Mouse (Mus musculus): ENCODE measurements around the gene Foxo6. TPM values are rescaled to one million over a fixed set of nuclear protein-coding genes. Genes with fewer than 3 reads are reported as not detected.

Foxo6 gene
- polyA plus RNA-seq, 1 experiment from 2014 or later: 0.32 TPM

GRCm38 (mm10) chr4:120269426-120269825, 17.7 kb downstream of the Foxo6 start:
- no peak for ATAC-seq (ENCODE audit: insufficient number of reproducible peaks, insufficient read depth, low FRiP score, low TSS enrichment, low read depth)
- Histone ChIP-seq H3K36me3 (no peaks in the 10 kb centered on the region), H3K27me3 (peaks cover 94% of the 10 kb centered on the region), H3K9ac (no peak overlapping the region), H3K27ac (no peak overlapping the region), H3K4me2 (peak overlapping the region; percentile 83; the same call in 1 of the 2 replicates), H3K4me1 (peaks cover 55% of the 10 kb centered on the region), H3K9me3 (no peaks in the 10 kb centered on the region), H3K4me3 (peak overlapping the region; percentile 6; the same call in 1 of the 2 replicates)
- 5% methylated on average over 9 of the region's 9 CpGs for WGBS

GRCm38 (mm10) chr4:120268214-120269061, 18.7 kb downstream of the Foxo6 start:
- under 1% methylated on average over 91 of the region's 112 CpGs for WGBS
- H3K4me1 ChIP-seq: peaks cover 65% of the 10 kb centered on the region
- H3K9ac ChIP-seq: peak overlapping the region; percentile 62
- peaks cover 92% of the 10 kb centered on the region for H3K27me3 ChIP-seq
- H3K9me3 ChIP-seq: no peaks in the 10 kb centered on the region
- no peak for ATAC-seq (ENCODE audit: insufficient number of reproducible peaks, insufficient read depth, low FRiP score, low TSS enrichment, low read depth)
- no peak overlapping the region for H3K27ac ChIP-seq
- H3K4me3 ChIP-seq: peak overlapping the region; percentile 51
- no peaks in the 10 kb centered on the region for H3K36me3 ChIP-seq
- peak overlapping the region; percentile 83 for H3K4me2 ChIP-seq

- H3K27me3 ChIP-seq: peaks cover 90% of the 10 kb centered on the region
- peak overlapping the region; percentile 51 for H3K4me3 ChIP-seq
- H3K4me2 ChIP-seq: peak overlapping the region; percentile 83
- WGBS: 6% methylated on average over 25 of the region's 25 CpGs
- H3K4me1 ChIP-seq: peaks cover 72% of the 10 kb centered on the region
- no peaks in the 10 kb centered on the region for H3K36me3 ChIP-seq
- H3K9me3 ChIP-seq: no peaks in the 10 kb centered on the region
- H3K27ac ChIP-seq: no peak overlapping the region
- no peak for ATAC-seq (ENCODE audit: insufficient number of reproducible peaks, insufficient read depth, low FRiP score, low TSS enrichment, low read depth)
- peak overlapping the region; percentile 62 for H3K9ac ChIP-seq
Measured at GRCm38 (mm10) chr4:120267683-120268082, 19.5 kb downstream of the Foxo6 start.

GRCm38 (mm10) chr4:120267136-120267535, 20.0 kb downstream of the Foxo6 start:
- WGBS: 21% methylated on average over 24 of the region's 24 CpGs
- ATAC-seq (ENCODE audit: insufficient number of reproducible peaks, insufficient read depth, low FRiP score, low TSS enrichment, low read depth): no peak
- no peak overlapping the region; the same call in 1 of the 2 replicates for H3K4me3 ChIP-seq
- H3K36me3 ChIP-seq: no peaks in the 10 kb centered on the region
- no peak overlapping the region for H3K9ac ChIP-seq
- no peaks in the 10 kb centered on the region for H3K9me3 ChIP-seq
- H3K4me1 ChIP-seq: peaks cover 73% of the 10 kb centered on the region
- H3K27ac ChIP-seq: no peak overlapping the region
- peak overlapping the region; percentile 35; the same call in 1 of the 2 replicates for H3K4me2 ChIP-seq
- peaks cover 90% of the 10 kb centered on the region for H3K27me3 ChIP-seq

- H3K4me3 ChIP-seq: no peak overlapping the region
- no peak overlapping the region for H3K27ac ChIP-seq
- H3K36me3 ChIP-seq: no peaks in the 10 kb centered on the region
- no peak overlapping the region for H3K9ac ChIP-seq
- WGBS: 46% methylated on average over 3 of the region's 3 CpGs
- H3K27me3 ChIP-seq: peaks cover 89% of the 10 kb centered on the region
- H3K4me2 ChIP-seq: no peak overlapping the region
- ATAC-seq (ENCODE audit: insufficient number of reproducible peaks, insufficient read depth, low FRiP score, low TSS enrichment, low read depth): peak; percentile 27; the same call in 1 of the 2 replicates
- H3K4me1 ChIP-seq: peaks cover 61% of the 10 kb centered on the region
- H3K9me3 ChIP-seq: no peaks in the 10 kb centered on the region
Measured at GRCm38 (mm10) chr4:120264105-120264504, 23.0 kb downstream of the Foxo6 start.

GRCm38 (mm10) chr4:120262726-120263125, 24.4 kb downstream of the Foxo6 start:
- peak overlapping the region; percentile 62; the same call in 1 of the 2 replicates for H3K27ac ChIP-seq
- no peak overlapping the region for H3K9ac ChIP-seq
- no peaks in the 10 kb centered on the region for H3K36me3 ChIP-seq
- peaks cover 50% of the 10 kb centered on the region for H3K4me1 ChIP-seq
- no peak overlapping the region for H3K4me3 ChIP-seq
- H3K9me3 ChIP-seq: no peaks in the 10 kb centered on the region
- H3K4me2 ChIP-seq: no peak overlapping the region
- WGBS: 30% methylated on average over 2 of the region's 2 CpGs
- peaks cover 89% of the 10 kb centered on the region for H3K27me3 ChIP-seq
- ATAC-seq (ENCODE audit: insufficient number of reproducible peaks, insufficient read depth, low FRiP score, low TSS enrichment, low read depth): no peak

GRCm38 (mm10) chr4:120262206-120262605, 24.9 kb downstream of the Foxo6 start:
- 23% methylated on average over 10 of the region's 10 CpGs for WGBS
- H3K4me2 ChIP-seq: no peak overlapping the region
- no peak for ATAC-seq (ENCODE audit: insufficient number of reproducible peaks, insufficient read depth, low FRiP score, low TSS enrichment, low read depth)
- H3K36me3 ChIP-seq: no peaks in the 10 kb centered on the region
- H3K9me3 ChIP-seq: no peaks in the 10 kb centered on the region
- peaks cover 45% of the 10 kb centered on the region for H3K4me1 ChIP-seq
- peaks cover 89% of the 10 kb centered on the region for H3K27me3 ChIP-seq
- H3K27ac ChIP-seq: no peak overlapping the region
- H3K4me3 ChIP-seq: no peak overlapping the region
- no peak overlapping the region for H3K9ac ChIP-seq

GRCm38 (mm10) chr4:120259356-120260181, 27.6 kb downstream of the Foxo6 start:
- WGBS: 33% methylated on average over 21 of the region's 21 CpGs
- H3K4me1 ChIP-seq: peaks cover 58% of the 10 kb centered on the region
- H3K9ac ChIP-seq: peak overlapping the region; percentile 44; the same call in 1 of the 2 replicates
- H3K9me3 ChIP-seq: no peaks in the 10 kb centered on the region
- H3K27me3 ChIP-seq: peaks cover 70% of the 10 kb centered on the region
- no peak for ATAC-seq (ENCODE audit: insufficient number of reproducible peaks, insufficient read depth, low FRiP score, low TSS enrichment, low read depth)
- no peaks in the 10 kb centered on the region for H3K36me3 ChIP-seq
- no peak overlapping the region; the same call in 1 of the 2 replicates for H3K4me3 ChIP-seq
- no peak overlapping the region for H3K27ac ChIP-seq
- peak overlapping the region; percentile 24 for H3K4me2 ChIP-seq

GRCm38 (mm10) chr4:120248800-120249261, 38.3 kb downstream of the Foxo6 start:
- H3K9ac ChIP-seq: 0 out of 2 replicates have a peak overlapping the region, but pooled peaks have one; percentile 32
- peak overlapping the region; percentile 29; the same call in 1 of the 2 replicates for H3K4me2 ChIP-seq
- WGBS: 4% methylated on average over 8 of the region's 8 CpGs
- H3K27ac ChIP-seq: 0 out of 2 replicates have a peak overlapping the region, but pooled peaks have one; percentile 22
- H3K36me3 ChIP-seq: no peaks in the 10 kb centered on the region
- no peak overlapping the region for H3K4me3 ChIP-seq
- H3K9me3 ChIP-seq: no peaks in the 10 kb centered on the region
- H3K4me1 ChIP-seq: peaks cover 45% of the 10 kb centered on the region
- 0 out of 2 replicates have a peak, but pooled peaks have one; percentile 28 for ATAC-seq (ENCODE audit: insufficient number of reproducible peaks, insufficient read depth, low FRiP score, low TSS enrichment, low read depth)
- peaks cover 4% of the 10 kb centered on the region for H3K27me3 ChIP-seq

DNA sequence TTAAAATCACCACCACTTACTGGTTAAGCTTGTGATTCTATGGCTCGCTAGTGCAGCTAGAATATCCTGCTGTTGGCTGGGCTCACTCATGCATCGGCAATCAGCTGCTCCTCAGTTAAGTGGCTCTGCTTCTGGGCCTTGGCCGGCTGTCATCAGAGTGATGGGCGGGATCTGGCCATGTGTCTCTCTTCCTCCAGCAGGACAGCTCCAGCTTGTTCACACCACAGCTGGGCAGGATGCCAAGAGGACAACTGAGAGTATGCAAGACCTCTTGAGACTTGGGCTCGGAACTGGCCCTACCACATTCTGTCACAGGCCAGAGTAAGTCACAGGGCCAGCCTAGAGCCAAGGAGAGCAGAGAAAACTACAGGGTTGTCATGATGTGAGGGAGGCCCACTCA, 39.7 kb downstream of the Foxo6 start:
- no peaks in the 10 kb centered on the region for H3K9me3 ChIP-seq
- H3K27me3 ChIP-seq: peaks cover 10% of the 10 kb centered on the region
- H3K4me3 ChIP-seq: no peak overlapping the region
- no peak overlapping the region for H3K9ac ChIP-seq
- H3K27ac ChIP-seq: no peak overlapping the region
- WGBS: 49% methylated on average over 5 of the region's 5 CpGs
- ATAC-seq (ENCODE audit: insufficient number of reproducible peaks, insufficient read depth, low FRiP score, low TSS enrichment, low read depth): no peak
- no peaks in the 10 kb centered on the region for H3K36me3 ChIP-seq
- H3K4me1 ChIP-seq: peaks cover 42% of the 10 kb centered on the region
- H3K4me2 ChIP-seq: no peak overlapping the region

GRCm38 (mm10) chr4:120246086-120246485, 41.1 kb downstream of the Foxo6 start:
- no peak for ATAC-seq (ENCODE audit: insufficient number of reproducible peaks, insufficient read depth, low FRiP score, low TSS enrichment, low read depth)
- no peaks in the 10 kb centered on the region for H3K9me3 ChIP-seq
- WGBS: 86% methylated on average over 6 of the region's 6 CpGs

More at GRCm38 (mm10) chr4:120246086-120246485, 41.1 kb downstream of the Foxo6 start:
- H3K4me1 ChIP-seq: peaks cover 34% of the 10 kb centered on the region
- H3K36me3 ChIP-seq: no peaks in the 10 kb centered on the region
- H3K27ac ChIP-seq: no peak overlapping the region
- H3K27me3 ChIP-seq: peaks cover 19% of the 10 kb centered on the region
- H3K4me2 ChIP-seq: no peak overlapping the region
- no peak overlapping the region for H3K9ac ChIP-seq
- H3K4me3 ChIP-seq: no peak overlapping the region
